Mouse (Mus musculus) hindbrain, embryonic 14.5 days (tissue): ENCODE results near the gene Tmem189. TPM values are rescaled to one million over a fixed set of nuclear protein-coding genes. Genes with fewer than 3 reads are reported as not detected.
A peak's percentile ranks its signal among the peaks of the same experiment; 100 is the strongest.

Experiments used
- ATAC-seq: fragments of 200-750 bp; cut with Nextera tagmentation; 2 replicates; pipeline ENCODE4 v1.8.0; 2017; ENCODE audit warnings: moderate number of reproducible peaks, mild to moderate bottlenecking, moderate TSS enrichment, moderate library complexity; ENCODE audit not compliant: low FRiP score
- DNase-seq: peaks from one replicate; pipeline ENCODE4 v3.0.0-alpha.2; 2015; ENCODE audit warnings: low spot score
- H3K27ac ChIP-seq: fragments of 300-500 bp; sonication (generic); 2 replicates; pipeline ENCODE4 v1.5.1; 2014; ENCODE audit warnings: mild to moderate bottlenecking, moderate library complexity
- H3K27me3 ChIP-seq: fragments of 300-500 bp; sonication (generic); 2 replicates; pipeline ENCODE4 v1.6.1; 2014; ENCODE audit warnings: mild to moderate bottlenecking, low read length, mixed read lengths; ENCODE audit not compliant: control insufficient read depth, insufficient read depth
- H3K36me3 ChIP-seq: fragments of 300-500 bp; sonication (generic); replicated peaks from 2 replicates; pipeline ENCODE4 v1.6.1; 2014; ENCODE audit not compliant: control insufficient read depth, insufficient read depth
- H3K4me1 ChIP-seq: fragments of 300-500 bp; sonication (generic); replicated peaks from 2 replicates; pipeline ENCODE4 v1.6.1; 2014; ENCODE audit warnings: antibody characterized with exemption, low read length, mixed read lengths; ENCODE audit not compliant: control insufficient read depth, insufficient read depth
- H3K4me2 ChIP-seq: fragments of 300-500 bp; sonication (generic); replicated peaks from 2 replicates; pipeline ENCODE4 v1.6.1; 2014; ENCODE audit warnings: mild to moderate bottlenecking, moderate library complexity
- H3K4me3 ChIP-seq: fragments of 300-500 bp; sonication (generic); replicated peaks from 2 replicates; pipeline ENCODE4 v1.5.1; 2014; ENCODE audit warnings: mild to moderate bottlenecking, low read length
- H3K9ac ChIP-seq: fragments of 300-500 bp; sonication (generic); 2 replicates; pipeline ENCODE4 v1.6.1; 2014
- H3K9me3 ChIP-seq: fragments of 300-500 bp; sonication (generic); 2 replicates; pipeline ENCODE4 v1.6.1; 2016; ENCODE audit warnings: low read length; ENCODE audit not compliant: control insufficient read depth
- WGBS: fragments of 180-500 bp; shearing (Covaris S2); extraction: QIAGEN DNeasy Blood & Tissue Kit; methylation state at CpG from one replicate; pipeline ENCODE4 v1.1.7; 2014; 5-methylcytosine and 5-hydroxymethylcytosine counted together
- microRNA-seq: library from miRNA; unstranded; fragments of <30 nt; microRNA quantifications from one replicate; pipeline ENCODE4, GENCODE M21; 2016
- polyA plus RNA-seq: library from polyadenylated mRNA; unstranded; fragments of >200 nt; fragmentation: Nextera tagmentation; extraction: Ambion mirVana; gene quantifications from 2 replicates; pipeline ENCODE4 v1.2.1, GENCODE M21; 2014

Gene Tmem189
- polyA plus RNA-seq, 1 experiment from 2014 or later: 33.9 TPM

DNA sequence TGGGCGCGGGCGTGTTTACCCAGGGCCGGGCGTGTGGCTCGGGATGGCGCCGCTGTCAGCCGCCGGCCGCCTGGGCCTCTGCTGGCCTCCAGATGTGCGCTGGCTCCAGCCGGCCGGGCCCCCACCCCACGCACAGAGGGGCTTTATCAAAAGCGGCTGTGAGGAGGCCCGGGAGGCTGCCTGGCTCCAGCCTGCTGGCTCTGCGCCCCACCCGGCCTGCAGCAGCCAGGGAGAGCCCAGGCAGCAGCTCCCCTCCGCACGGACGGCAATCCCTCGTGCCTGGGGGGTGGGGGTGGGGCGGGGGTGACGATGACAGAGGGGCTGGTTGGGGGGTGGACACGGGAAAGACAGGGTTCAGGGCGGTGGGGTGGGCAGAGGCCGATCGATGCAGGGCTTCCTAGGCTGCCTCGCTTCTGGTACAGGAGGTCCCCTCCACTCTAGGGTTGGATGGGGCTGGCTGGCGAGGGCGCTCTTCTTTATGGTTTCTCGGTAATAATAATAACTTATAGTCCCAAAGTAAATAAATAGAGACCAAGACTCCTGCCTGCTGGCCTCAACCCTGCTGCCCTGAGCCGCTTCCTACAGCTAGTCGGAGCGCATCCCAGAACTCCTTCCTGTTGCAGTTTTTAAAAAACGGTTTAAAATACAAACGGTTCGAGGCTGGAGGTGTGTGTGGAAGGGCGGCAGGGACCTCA lies 92.0 kb downstream of the Tmem189 start:
- H3K36me3 ChIP-seq: no peaks in the 10 kb centered on the region
- 35% methylated on average over 35 of the region's 40 CpGs for WGBS
- H3K4me3 ChIP-seq: no peak overlapping the region
- peak; percentile 31; the same call in 1 of the 2 replicates for ATAC-seq
- H3K9ac ChIP-seq: peak overlapping the region; percentile 45
- peaks cover 10% of the 10 kb centered on the region; the same call in 1 of the 2 replicates for H3K4me1 ChIP-seq
- no peaks in the 10 kb centered on the region for H3K27me3 ChIP-seq
- no peak overlapping the region for H3K27ac ChIP-seq
- DNase-seq: no peak
- H3K4me2 ChIP-seq: peak overlapping the region; percentile 44
- H3K9me3 ChIP-seq: no peaks in the 10 kb centered on the region

DNA sequence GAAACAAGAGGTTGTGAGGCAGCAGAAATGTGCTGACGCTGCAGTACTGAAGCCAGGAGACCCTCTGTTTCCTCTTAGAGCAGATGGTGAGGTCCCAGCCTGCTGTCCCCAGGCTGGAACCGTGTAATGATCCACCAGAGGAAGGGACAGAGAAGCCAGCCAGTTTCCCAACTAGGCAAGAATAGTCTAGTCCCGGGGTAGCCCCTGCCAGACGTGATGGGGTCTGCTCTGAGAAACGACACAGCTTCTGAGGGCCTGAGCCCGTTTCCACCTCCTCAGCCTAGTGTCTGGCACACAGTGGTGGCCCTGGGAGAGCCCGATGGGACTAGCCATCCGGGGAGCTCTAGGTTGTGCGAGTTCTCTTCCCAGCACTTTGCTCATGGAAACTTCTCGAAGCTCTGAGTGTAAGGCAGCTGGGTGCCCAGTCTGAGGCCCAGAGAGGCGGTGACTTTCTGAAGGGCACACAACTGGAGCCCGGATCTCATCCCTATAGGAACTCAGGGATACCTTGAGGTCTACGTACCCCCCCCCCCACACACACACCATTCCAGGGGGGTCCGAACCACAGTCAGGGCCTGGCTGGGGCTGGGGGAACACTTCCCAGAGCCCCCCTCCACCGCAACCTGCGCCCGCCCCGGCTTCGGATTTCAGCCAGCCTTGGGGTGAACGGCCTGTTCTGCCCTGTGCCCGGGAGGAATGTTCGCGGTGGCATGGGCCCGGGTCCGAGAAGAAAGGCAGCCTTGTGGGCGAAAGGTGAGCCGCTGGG lies 92.7 kb downstream of the Tmem189 start:
- 37% methylated on average over 26 of the region's 27 CpGs for WGBS
- Histone ChIP-seq H3K36me3 (no peaks in the 10 kb centered on the region), H3K4me2 (peak overlapping the region; percentile 44), H3K9ac (peak overlapping the region; percentile 45), H3K27ac (no peak overlapping the region; the same call in 1 of the 2 replicates), H3K9me3 (no peaks in the 10 kb centered on the region), H3K27me3 (no peaks in the 10 kb centered on the region), H3K4me1 (peaks cover 10% of the 10 kb centered on the region; the same call in 1 of the 2 replicates), H3K4me3 (no peak overlapping the region)
- no peak for DNase-seq
- ATAC-seq: peak; percentile 13; the same call in 1 of the 2 replicates

DNA sequence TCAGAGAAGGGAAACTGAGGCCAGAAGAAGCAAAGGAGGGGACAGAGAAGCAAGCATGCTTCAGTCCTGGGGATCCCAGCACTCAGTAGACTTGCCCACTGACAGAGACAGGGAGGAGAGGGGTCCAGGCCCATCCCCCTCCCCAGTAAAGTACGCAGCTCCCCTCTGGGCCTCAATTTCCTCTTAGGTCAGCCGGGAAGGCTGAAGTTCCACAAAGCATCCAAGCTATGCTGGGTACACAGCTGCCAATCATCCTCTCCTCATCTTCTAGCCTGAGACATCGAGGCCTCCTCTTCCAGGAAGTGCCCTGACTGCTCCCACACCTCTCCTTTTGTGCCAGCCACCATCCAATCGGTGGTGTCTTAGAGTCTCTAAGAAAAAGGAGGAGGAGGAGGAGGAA lies 93.4 kb downstream of the Tmem189 start:
- Histone ChIP-seq H3K4me1 (peaks cover 10% of the 10 kb centered on the region; the same call in 1 of the 2 replicates), H3K9ac (no peak overlapping the region), H3K9me3 (no peaks in the 10 kb centered on the region), H3K36me3 (no peaks in the 10 kb centered on the region), H3K27me3 (no peaks in the 10 kb centered on the region), H3K4me2 (no peak overlapping the region), H3K4me3 (no peak overlapping the region), H3K27ac (no peak overlapping the region)
- WGBS: 53% methylated on average over 4 of the region's 4 CpGs
- DNase-seq (no peak), ATAC-seq (no peak)

DNA sequence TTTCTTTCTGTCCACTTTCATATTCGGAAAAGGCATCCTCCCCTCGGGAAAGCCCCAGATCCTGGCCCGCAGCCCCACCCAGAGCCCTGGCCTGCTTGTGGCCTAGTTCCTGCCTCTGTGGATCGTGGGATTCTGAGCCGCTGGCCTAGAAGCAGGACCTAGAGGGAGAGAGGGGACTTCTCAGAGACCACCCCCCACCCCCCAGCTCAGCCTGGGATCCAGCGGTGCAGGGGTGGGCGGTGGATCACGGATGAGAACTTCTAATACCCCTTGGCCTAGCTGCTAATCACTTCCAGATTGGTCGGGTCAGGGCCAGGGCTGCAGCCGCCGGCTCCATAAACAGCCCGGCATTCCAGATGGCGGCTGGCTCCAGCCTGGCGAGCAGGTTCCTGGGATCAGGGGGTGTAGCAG lies 93.9 kb downstream of the Tmem189 start:
- H3K36me3 ChIP-seq: no peaks in the 10 kb centered on the region
- DNase-seq: no peak
- H3K9ac ChIP-seq: no peak overlapping the region
- H3K27ac ChIP-seq: no peak overlapping the region
- H3K27me3 ChIP-seq: no peaks in the 10 kb centered on the region
- WGBS: 51% methylated on average over 14 of the region's 14 CpGs
- H3K4me2 ChIP-seq: no peak overlapping the region
- ATAC-seq: no peak
- no peak overlapping the region for H3K4me3 ChIP-seq
- peaks cover 10% of the 10 kb centered on the region; the same call in 1 of the 2 replicates for H3K4me1 ChIP-seq
- no peaks in the 10 kb centered on the region for H3K9me3 ChIP-seq

DNA sequence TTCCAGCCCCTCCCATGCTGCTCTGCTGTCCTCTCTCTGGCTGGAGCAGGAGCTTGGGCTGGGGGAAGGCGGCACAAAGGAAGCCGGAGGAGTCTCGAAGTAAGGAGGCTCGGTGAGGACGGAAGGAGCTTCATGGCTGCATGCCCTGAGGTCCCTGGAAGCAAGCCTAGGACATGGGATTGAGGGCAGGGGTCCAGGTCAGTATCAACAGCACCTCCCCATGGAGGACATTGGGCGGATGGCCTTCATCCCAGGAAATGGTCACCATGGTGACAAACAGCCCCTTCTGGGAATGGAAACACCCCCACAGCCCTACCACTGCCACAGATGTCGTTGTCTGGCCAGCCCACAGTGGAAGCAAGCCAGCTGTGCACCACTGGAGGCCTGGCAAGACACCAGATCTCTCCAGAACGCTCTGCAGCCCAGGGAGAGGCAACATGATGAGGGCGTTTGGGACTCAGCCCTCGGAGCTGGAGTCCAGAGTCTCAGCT lies 95.1 kb downstream of the Tmem189 start:
- 0 out of 2 replicates have a peak overlapping the region, but pooled peaks have one; percentile 20 for H3K27ac ChIP-seq
- no peaks in the 10 kb centered on the region for H3K9me3 ChIP-seq
- no peak overlapping the region for H3K4me3 ChIP-seq
- no peaks in the 10 kb centered on the region for H3K27me3 ChIP-seq
- no peak overlapping the region for H3K4me2 ChIP-seq
- DNase-seq (peak; percentile 51), ATAC-seq (no peak)
- 21% methylated on average over 10 of the region's 10 CpGs for WGBS
- H3K4me1 ChIP-seq: peaks cover 10% of the 10 kb centered on the region; the same call in 1 of the 2 replicates
- no peaks in the 10 kb centered on the region for H3K36me3 ChIP-seq
- H3K9ac ChIP-seq: no peak overlapping the region

DNA sequence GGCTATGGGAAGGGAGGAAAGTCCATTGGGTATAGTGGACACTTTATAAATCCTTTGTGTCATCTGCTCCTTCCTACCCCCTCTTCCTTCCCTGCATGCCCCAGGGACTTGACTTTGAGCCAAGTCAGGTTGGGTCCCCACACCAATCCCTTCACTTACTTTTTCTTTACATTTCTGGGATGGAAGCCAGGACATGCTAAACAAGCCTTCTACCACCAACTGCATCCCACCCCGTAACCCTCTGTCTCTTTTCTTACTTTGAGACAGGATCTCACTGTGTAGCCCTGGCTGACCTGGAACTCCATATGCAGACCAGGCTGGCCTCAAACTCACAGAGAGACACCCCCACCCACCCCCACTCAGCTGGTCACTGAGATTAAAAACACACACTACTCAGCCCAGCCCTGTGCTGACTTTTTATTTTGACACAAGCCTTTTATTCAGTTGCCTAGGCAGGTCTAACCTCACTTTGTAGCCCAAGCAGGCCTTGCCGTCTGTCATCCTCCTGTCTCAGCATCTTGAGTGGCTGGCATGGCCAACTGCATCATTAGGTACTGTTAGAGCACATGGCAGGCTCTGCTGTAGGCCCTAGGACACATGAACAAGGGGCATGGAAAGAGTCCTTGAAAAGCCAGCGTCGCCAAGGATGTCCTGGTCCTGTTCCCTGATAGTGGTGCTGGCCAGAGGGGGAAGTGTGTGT lies 95.9 kb downstream of the Tmem189 start:
- WGBS: 69% methylated on average over 4 of the region's 4 CpGs
- Histone ChIP-seq H3K9me3 (no peaks in the 10 kb centered on the region), H3K27me3 (no peaks in the 10 kb centered on the region), H3K4me3 (no peak overlapping the region), H3K27ac (0 out of 2 replicates have a peak overlapping the region, but pooled peaks have one; percentile 20), H3K4me1 (peaks cover 10% of the 10 kb centered on the region; the same call in 1 of the 2 replicates), H3K36me3 (no peaks in the 10 kb centered on the region), H3K4me2 (no peak overlapping the region), H3K9ac (no peak overlapping the region)
- DNase-seq: no peak
- ATAC-seq: no peak

Small RNA genes within 50 kb of the gene (microRNA-seq; reads per million reads assigned to microRNA genes)
- not detected for gene Gm22355

Other genes with a start within 250 kb of the Tmem189 start
- 110 and 115 TPM in 2 replicates for gene Rnf114, start 197.2 kb downstream of the Tmem189 start, polyA plus RNA-seq
- gene Spata2, start 196.9 kb downstream of the Tmem189 start, polyA plus RNA-seq: 27.3 and 29.6 TPM in 2 replicates
- gene Snai1, start 151.6 kb downstream of the Tmem189 start, polyA plus RNA-seq: 5.5 and 7.5 TPM in 2 replicates
- 302 and 313 TPM in 2 replicates for gene Ube2v1, start 57.7 kb downstream of the Tmem189 start, polyA plus RNA-seq
- gene Gm20431, start 28.3 kb downstream of the Tmem189 start, polyA plus RNA-seq: 15.5 and 19.8 TPM in 2 replicates
- 3.5 and 3.6 TPM in 2 replicates for gene Cebpb, start 907 bp downstream of the Tmem189 start, polyA plus RNA-seq
- gene Ptpn1, start 242.2 kb upstream of the Tmem189 start, polyA plus RNA-seq: 62.3 and 69.3 TPM in 2 replicates